10 mouse cellular contexts compared by ENCODE assay signal in genomic region chr1:133544996-133545395, GRCm38 (mm10).
"Had no signal": no experiment of that assay in that cellular context is flagged by ENCODE, and none has a peak within 500 bp of the region (broad histone marks: within the 10 kb centered on the region; RNA-seq: fewer than 3 reads in every experiment).

No protein-coding gene starts in this region.

- ATAC-seq: lung, postnatal 0 days; midbrain, embryonic 15.5 days had no signal

- DNase-seq: kidney, adult 11 months; kidney, adult 9 months; kidney, postnatal 36 days; left cerebral cortex, postnatal 4 days; lung, adult 2 months; retina, postnatal 1 day; right cerebral cortex, postnatal 4 days; spleen, adult 18-20 months had no signal
